Mouse (Mus musculus) adrenal gland, postnatal 4 days (tissue): ENCODE data around the gene Lamp1. TPM values are rescaled to one million over a fixed set of nuclear protein-coding genes. Genes with fewer than 3 reads are reported as not detected.

Experiments
- microRNA-seq: library from miRNA; unstranded; fragments of <30 nt; microRNA quantifications from one replicate; pipeline ENCODE4 v1.2.0, GENCODE M21; 2021
- total RNA-seq, 2 experiments: library from RNA; stranded (reverse); gene quantifications; 2 replicates each; pipeline ENCODE4 v1.2.3; 2021

Lamp1 gene
- total RNA-seq, 2 experiments from 2014 or later = 311 to 322 TPM

Small RNAs within 50 kb of the gene (microRNA-seq; reads per million reads assigned to microRNA genes)
- gene Mir1968 (7.4 reads per million, percentile 19 among the genes with 10 or more reads in this experiment), gene Mir7065 (not detected)

Other genes with a start within 250 kb of the Lamp1 start
- 1 to 10 TPM in 1 of 2 experiments, under 1 TPM in 1; 0.67 to 8.4 TPM for gene F7, start 133.1 kb upstream of the Lamp1 start, total RNA-seq
- 10 to 100 TPM in 1 of 2 experiments, 1 to 10 TPM in 1; 3.1 to 53.4 TPM for gene F10, start 121.9 kb upstream of the Lamp1 start, total RNA-seq
- 10 to 100 TPM in 1 of 2 experiments, 1 to 10 TPM in 1; 1.1 to 17.4 TPM for gene Proz, start 98.2 kb upstream of the Lamp1 start, total RNA-seq
- gene Pcid2, start 53.7 kb upstream of the Lamp1 start, total RNA-seq = 10 to 100 TPM; 26.9 to 28.7 TPM
- 100 to 1,000 TPM; 135 to 137 TPM for gene Cul4a, start 53.5 kb upstream of the Lamp1 start, total RNA-seq
- 10 to 100 TPM; 15.2 to 18.9 TPM for gene Grtp1, start 41.5 kb downstream of the Lamp1 start, total RNA-seq
- gene Adprhl1, start 95.0 kb downstream of the Lamp1 start, total RNA-seq = 1 to 10 TPM; 1.3 to 4.4 TPM
- 10 to 100 TPM; 17.6 to 17.9 TPM for gene Dcun1d2, start 129.0 kb downstream of the Lamp1 start, total RNA-seq
- gene Tmco3, start 129.0 kb downstream of the Lamp1 start, total RNA-seq = 10 to 100 TPM; 32.0 to 37.0 TPM
- 10 to 100 TPM; 94.9 to 95.6 TPM for gene Tfdp1, start 179.6 kb downstream of the Lamp1 start, total RNA-seq
- gene Atp4b, start 237.7 kb downstream of the Lamp1 start, total RNA-seq = not detected
- under 1 TPM; 0.14 to 0.20 TPM for gene Grk1, start 245.9 kb downstream of the Lamp1 start, total RNA-seq